Mouse (Mus musculus) kidney, adult 2 months (tissue): ENCODE measurements around the gene Rpl23. TPM values are rescaled to one million over a fixed set of nuclear protein-coding genes. Genes with fewer than 3 reads are reported as not detected.

Source experiments
- DNase-seq: peaks from one replicate; pipeline ENCODE4 v3.0.0; 2021
- H3K27ac ChIP-seq: fragments of 200-500 bp; 2 replicates; pipeline ENCODE4 v1.5.1; 2012; ENCODE audit warnings: low read depth, low read length, control low read depth, inconsistent platforms; ENCODE audit not compliant: insufficient read depth
- H3K27me3 ChIP-seq: fragments of 200-500 bp; replicated peaks from 2 replicates; pipeline ENCODE4 v1.6.1; 2012; ENCODE audit warnings: mild to moderate bottlenecking, moderate library complexity, low read length, inconsistent platforms; ENCODE audit not compliant: control insufficient read depth, insufficient read depth
- H3K36me3 ChIP-seq: fragments of 200-500 bp; 2 replicates; pipeline ENCODE4 v1.6.1; 2012; ENCODE audit warnings: mild to moderate bottlenecking, moderate library complexity, low read length, inconsistent platforms; ENCODE audit not compliant: control insufficient read depth, insufficient read depth
- H3K4me1 ChIP-seq: fragments of 200-500 bp; 2 replicates; pipeline ENCODE4 v1.6.1; 2011; ENCODE audit warnings: low read length; ENCODE audit not compliant: control insufficient read depth, insufficient read depth
- H3K4me3 ChIP-seq: fragments of 200-500 bp; 2 replicates; pipeline ENCODE4 v1.5.1; 2011; ENCODE audit warnings: mild to moderate bottlenecking, low read depth, low read length, control low read depth; ENCODE audit not compliant: insufficient read depth
- CTCF ChIP-seq: fragments of 200-500 bp; conservative IDR thresholded peaks from 2 replicates; pipeline ENCODE4 v1.5.1; 2011; ENCODE audit warnings: low read depth, mild to moderate bottlenecking, control low read depth, low read length, moderate library complexity, mixed read lengths; ENCODE audit not compliant: insufficient read depth, insufficient read length
- POLR2A ChIP-seq: fragments of 200-500 bp; IDR thresholded peaks from one replicate; pipeline ENCODE4 v1.6.1; 2011; ENCODE audit warnings: low read depth, low read length, control low read depth
- WGBS: fragments of 180-500 bp; shearing (Covaris S2); methylation state at CpG from one replicate; pipeline ENCODE4 v1.1.7; 2018; 5-methylcytosine and 5-hydroxymethylcytosine counted together
- polyA plus RNA-seq: library from polyadenylated mRNA; depleted of rRNA; stranded (reverse); fragments of >200 nt; gene quantifications from 2 replicates; pipeline ENCODE4 v1.2.3, GENCODE M21; 2012

The Rpl23 gene
- polyA plus RNA-seq, 1 experiment = 181 TPM

DNA sequence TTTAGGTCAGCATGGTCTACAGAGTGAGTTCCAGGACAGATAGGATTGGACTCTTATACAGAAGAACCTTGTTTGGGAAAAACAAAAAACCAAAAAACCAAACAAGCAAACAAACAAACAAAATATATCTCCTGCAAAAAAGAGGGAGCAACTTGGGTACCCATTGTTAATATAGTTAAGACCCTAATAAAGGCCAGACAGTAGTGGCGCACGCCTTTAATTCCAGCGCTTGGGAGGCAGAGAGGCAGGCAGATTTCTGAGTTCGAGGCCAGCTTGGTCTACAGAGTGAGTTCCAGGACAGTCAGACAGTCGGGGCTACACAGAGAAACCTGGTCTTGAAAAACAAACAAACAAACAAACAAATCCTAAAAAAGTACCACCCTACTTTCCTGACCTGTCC is 7.5 kb upstream of the Rpl23 start:
- no peak overlapping the region for H3K27ac ChIP-seq
- H3K4me1 ChIP-seq = no peaks in the 10 kb centered on the region
- H3K36me3 ChIP-seq = no peaks in the 10 kb centered on the region
- no peaks in the 10 kb centered on the region for H3K27me3 ChIP-seq
- WGBS = 80% methylated on average over 5 of the region's 5 CpGs
- no peak overlapping the region for H3K4me3 ChIP-seq
- TF ChIP-seq POLR2A (no peak), CTCF (no peak)
- no peak for DNase-seq

DNA sequence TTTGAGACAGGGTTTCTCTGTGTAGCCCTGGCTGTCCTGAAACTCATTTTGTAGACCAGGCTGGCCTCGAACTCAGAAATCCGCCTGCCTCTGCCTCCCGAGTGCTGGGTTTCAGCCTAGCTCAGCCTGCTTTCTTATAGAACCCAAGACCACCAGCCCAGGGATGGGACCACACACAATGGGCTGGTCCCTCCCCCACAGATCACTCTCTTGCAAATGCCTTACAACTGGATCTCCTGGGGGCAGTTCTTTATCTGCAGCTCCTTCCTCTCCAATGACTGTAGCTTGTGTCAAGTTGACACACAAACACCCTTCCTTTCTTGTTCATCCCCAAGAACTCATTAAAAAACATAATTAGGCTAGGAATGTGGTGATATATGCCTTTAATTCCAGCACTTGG is 5.7 kb upstream of the Rpl23 start:
- no peaks in the 10 kb centered on the region for H3K4me1 ChIP-seq
- DNase-seq = no peak
- H3K27me3 ChIP-seq = no peaks in the 10 kb centered on the region
- WGBS = 93% methylated on average over 3 of the region's 3 CpGs
- TF ChIP-seq POLR2A = no peak
- TF ChIP-seq CTCF = no peak
- no peak overlapping the region for H3K4me3 ChIP-seq
- H3K36me3 ChIP-seq = no peaks in the 10 kb centered on the region
- no peak overlapping the region for H3K27ac ChIP-seq

DNA sequence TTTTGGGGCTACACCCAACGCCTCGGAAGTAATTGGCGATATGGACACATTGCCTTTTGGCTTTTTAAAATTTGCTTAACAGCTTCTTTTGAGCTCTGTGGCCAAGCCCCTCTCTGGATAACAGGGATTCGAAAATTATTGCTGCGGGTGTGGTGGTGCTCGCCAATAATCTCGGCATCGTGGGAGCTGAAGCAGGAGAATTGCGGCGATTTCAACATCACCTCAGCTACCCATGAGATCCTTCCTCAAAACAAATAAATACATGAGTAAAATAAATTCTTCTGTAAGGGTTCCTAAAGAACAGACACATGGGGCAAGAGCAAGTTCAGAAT is 293 bp upstream of the Rpl23 start:
- WGBS = 0% methylated on average over 10 of the region's 10 CpGs
- H3K4me1 ChIP-seq = peaks cover 6% of the 10 kb centered on the region; the same call in 1 of the 2 replicates
- H3K4me3 ChIP-seq = peak overlapping the region; percentile 68
- no peak for DNase-seq
- H3K27me3 ChIP-seq = no peaks in the 10 kb centered on the region
- H3K36me3 ChIP-seq = peaks cover 6% of the 10 kb centered on the region
- TF ChIP-seq CTCF = no peak
- peak overlapping the region; percentile 49 for H3K27ac ChIP-seq

DNA sequence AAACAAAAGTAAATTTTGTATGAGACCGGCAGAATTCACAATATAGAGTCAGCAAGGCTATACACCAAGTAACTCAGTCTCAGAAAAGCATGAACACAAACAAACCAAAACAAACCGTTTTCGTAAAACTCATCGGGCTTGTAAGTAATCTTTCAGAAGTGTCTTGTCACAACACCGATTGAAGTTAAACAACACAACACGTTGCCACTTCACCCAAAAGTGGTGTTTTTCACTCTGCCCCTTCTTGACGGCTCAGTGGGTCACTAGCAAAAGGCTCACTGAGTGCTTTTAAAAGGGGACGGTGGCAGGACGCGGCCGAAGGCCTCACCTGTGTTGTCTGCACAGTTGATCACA is 782 bp downstream of the Rpl23 start:
- Histone ChIP-seq H3K36me3 (peaks cover 8% of the 10 kb centered on the region), H3K27ac (peak overlapping the region; percentile 73), H3K4me3 (peak overlapping the region; percentile 68), H3K27me3 (no peaks in the 10 kb centered on the region), H3K4me1 (peaks cover 6% of the 10 kb centered on the region; the same call in 1 of the 2 replicates)
- no peak for DNase-seq
- TF ChIP-seq POLR2A = no peak
- no peak for TF ChIP-seq CTCF
- 1% methylated on average over 11 of the region's 11 CpGs for WGBS

- TF ChIP-seq CTCF (no peak), POLR2A (no peak)
- no peak for DNase-seq
- no peaks in the 10 kb centered on the region for H3K27me3 ChIP-seq
- no peak overlapping the region for H3K4me3 ChIP-seq
- 63% methylated on average over 2 of the region's 2 CpGs for WGBS
- H3K36me3 ChIP-seq = peaks cover 10% of the 10 kb centered on the region
- peaks cover 6% of the 10 kb centered on the region; the same call in 1 of the 2 replicates for H3K4me1 ChIP-seq
- H3K27ac ChIP-seq = no peak overlapping the region
Observed at GRCm38 (mm10) chr11:97779968-97780701, 2.1 kb downstream of the Rpl23 start.

DNA sequence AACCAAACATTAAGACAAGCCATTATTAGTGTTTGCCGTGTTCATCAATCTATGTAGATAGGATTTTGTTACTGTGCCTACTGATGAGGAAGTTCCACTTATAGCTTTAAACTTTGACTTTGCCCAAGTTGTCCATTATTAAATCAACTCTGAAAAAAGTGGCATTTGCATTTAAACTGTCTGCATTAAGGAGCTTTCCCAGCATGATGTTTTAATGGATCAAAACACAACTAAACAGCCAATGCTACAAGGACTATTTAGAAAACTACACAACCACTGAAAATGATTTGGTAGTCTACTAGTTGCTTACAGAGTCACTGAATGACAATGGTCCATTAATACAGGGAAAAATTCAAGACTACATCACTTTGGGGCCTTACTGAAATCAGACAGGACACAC is 3.3 kb downstream of the Rpl23 start:
- Histone ChIP-seq H3K4me1 (peaks cover 6% of the 10 kb centered on the region; the same call in 1 of the 2 replicates), H3K27me3 (no peaks in the 10 kb centered on the region), H3K36me3 (peaks cover 10% of the 10 kb centered on the region), H3K4me3 (no peak overlapping the region), H3K27ac (no peak overlapping the region)
- 92% methylated on average over 1 of the region's 1 CpGs for WGBS
- TF ChIP-seq CTCF (no peak), POLR2A (no peak)
- no peak for DNase-seq

- Histone ChIP-seq H3K27me3 (no peaks in the 10 kb centered on the region), H3K27ac (no peak overlapping the region), H3K4me3 (no peak overlapping the region), H3K4me1 (peaks cover 6% of the 10 kb centered on the region; the same call in 1 of the 2 replicates), H3K36me3 (peaks cover 10% of the 10 kb centered on the region)
- WGBS = 51% methylated on average over 2 of the region's 2 CpGs
- peak; percentile 34 for DNase-seq
- peak; percentile 37 for TF ChIP-seq CTCF
- TF ChIP-seq POLR2A = no peak
Observed at GRCm38 (mm10) chr11:97777129-97777529, 5.1 kb downstream of the Rpl23 start.
